ENCODE assay signal across 9 mouse cellular contexts in the genomic region with DNA sequence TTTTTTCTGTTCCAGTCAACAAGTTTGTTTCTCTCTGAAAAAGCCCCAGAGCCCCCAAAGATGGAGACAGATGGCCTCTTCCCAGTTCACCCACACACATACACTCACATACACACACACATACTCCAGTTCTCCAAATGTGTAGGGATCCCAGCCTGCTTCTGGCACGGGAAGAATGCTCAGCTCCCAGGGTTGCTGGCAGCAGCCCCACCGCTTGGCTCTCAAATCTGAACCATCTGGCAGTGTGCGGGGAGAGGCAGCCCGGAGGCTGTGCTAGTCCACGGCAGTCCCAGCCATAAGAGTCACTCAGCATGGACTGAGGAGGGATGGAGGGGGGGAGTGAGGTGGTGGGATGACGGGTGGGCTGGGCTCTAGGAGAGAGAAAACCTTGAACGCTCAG. TPM values are rescaled to one million over a fixed set of nuclear protein-coding genes. Genes with fewer than 3 reads are reported as not detected.
DNase-seq lines count a peak whose midpoint lies in the region; ATAC-seq and TF ChIP-seq lines count a peak whose summit lies in the region.
"Had no signal": no experiment of that assay in that cellular context is flagged by ENCODE, and none has a peak within 500 bp of the region (broad histone marks: within the 10 kb centered on the region; RNA-seq: fewer than 3 reads in every experiment).

No protein-coding gene starts in this region.

- no peak for TF ChIP-seq CTCF in kidney, postnatal 0 days (IDR thresholded peaks at IDR 0.05; ENCODE audit: low read depth)

- no peak overlapping the region for H3K9ac ChIP-seq in forebrain, embryonic 11.5 days (ENCODE audit: low read length)
- H3K9ac ChIP-seq in heart, embryonic 15.5 days, result no peak overlapping the region
- no peak overlapping the region for H3K9ac ChIP-seq in kidney, postnatal 0 days (ENCODE audit: low read depth, low read length)
- peak overlapping the region; percentile 0; the same call in 1 of the 2 replicates for H3K9ac ChIP-seq in limb, embryonic 12.5 days (replicated peaks)

- no peak overlapping the region for H3K4me2 ChIP-seq in forebrain, embryonic 11.5 days (ENCODE audit: low read depth, low read length, severe bottlenecking)
- no peak overlapping the region for H3K4me2 ChIP-seq in heart, embryonic 15.5 days
- H3K4me2 ChIP-seq in kidney, postnatal 0 days (ENCODE audit: low read length), result no peak overlapping the region
- H3K4me2 ChIP-seq in limb, embryonic 12.5 days, result no peak overlapping the region

- H3K27ac ChIP-seq in forebrain, embryonic 11.5 days (ENCODE audit: low read depth, low read length), result no peak overlapping the region
- peak overlapping the region; percentile 69 for H3K27ac ChIP-seq in heart, embryonic 15.5 days
- H3K27ac ChIP-seq in kidney, postnatal 0 days, result peak overlapping the region; percentile 47; the same call in 1 of the 2 replicates
- H3K27ac ChIP-seq in limb, embryonic 12.5 days, result peak overlapping the region; percentile 80

- no peak overlapping the region for H3K4me3 ChIP-seq in forebrain, embryonic 11.5 days (ENCODE audit: low read depth, low read length)
- no peak overlapping the region for H3K4me3 ChIP-seq in heart, embryonic 15.5 days
- H3K4me3 ChIP-seq in kidney, postnatal 0 days (replicated peaks; ENCODE audit: low read depth, low read length), result no peak overlapping the region
- no peak overlapping the region for H3K4me3 ChIP-seq in limb, embryonic 12.5 days (replicated peaks)
- H3K4me3 ChIP-seq: megakaryocyte, embryonic 14.5 days had no signal

- H3K36me3 ChIP-seq in forebrain, embryonic 11.5 days (ENCODE audit: control insufficient read depth, insufficient read depth, low read length), result no peaks in the 10 kb centered on the region
- no peaks in the 10 kb centered on the region for H3K36me3 ChIP-seq in heart, embryonic 15.5 days
- H3K36me3 ChIP-seq in kidney, postnatal 0 days (ENCODE audit: insufficient read depth, low read length), result peaks cover 8% of the 10 kb centered on the region; the same call in 1 of the 2 replicates
- H3K36me3 ChIP-seq in limb, embryonic 12.5 days, result peaks cover 80% of the 10 kb centered on the region

- no peaks in the 10 kb centered on the region for H3K27me3 ChIP-seq in forebrain, embryonic 11.5 days (ENCODE audit: control insufficient read depth, insufficient read depth, low read length)
- no peaks in the 10 kb centered on the region for H3K27me3 ChIP-seq in heart, embryonic 15.5 days
- no peaks in the 10 kb centered on the region for H3K27me3 ChIP-seq in kidney, postnatal 0 days (ENCODE audit: insufficient read depth, low read length)
- H3K27me3 ChIP-seq in limb, embryonic 12.5 days, result no peaks in the 10 kb centered on the region

- ATAC-seq in forebrain, embryonic 11.5 days (replicated peaks; ENCODE audit: low FRiP score), result no peak
- ATAC-seq in heart, embryonic 15.5 days (replicated peaks; ENCODE audit: insufficient number of reproducible peaks, insufficient read depth, low FRiP score, low read depth), result peak; percentile 80
- ATAC-seq in kidney, postnatal 0 days (replicated peaks; ENCODE audit: low FRiP score, low read depth), result no peak; the same call in 1 of the 2 replicates
- peak; percentile 76; the same call in 1 of the 2 replicates for ATAC-seq in limb, embryonic 12.5 days (ENCODE audit: insufficient number of reproducible peaks, insufficient read depth, low FRiP score, low TSS enrichment, low read depth)

- 80% methylated on average over 7 of the region's 7 CpGs for WGBS in forebrain, embryonic 11.5 days
- 23% methylated on average over 7 of the region's 7 CpGs for WGBS in heart, embryonic 15.5 days
- 55% methylated on average over 7 of the region's 7 CpGs for WGBS in kidney, postnatal 0 days
- WGBS in limb, embryonic 12.5 days, result 16% methylated on average over 7 of the region's 7 CpGs

- no peaks in the 10 kb centered on the region for H3K9me3 ChIP-seq in forebrain, embryonic 11.5 days (ENCODE audit: control insufficient read depth, low read length)
- no peaks in the 10 kb centered on the region for H3K9me3 ChIP-seq in heart, embryonic 15.5 days (replicated peaks)
- H3K9me3 ChIP-seq in kidney, postnatal 0 days (replicated peaks; ENCODE audit: low read length), result no peaks in the 10 kb centered on the region
- no peaks in the 10 kb centered on the region for H3K9me3 ChIP-seq in limb, embryonic 12.5 days

- no peaks in the 10 kb centered on the region for H3K4me1 ChIP-seq in forebrain, embryonic 11.5 days (replicated peaks; ENCODE audit: control insufficient read depth, insufficient read depth, low read length)
- peaks cover 24% of the 10 kb centered on the region for H3K4me1 ChIP-seq in heart, embryonic 15.5 days (replicated peaks)
- 0 out of 2 replicates have a peak, but pooled peaks cover 3% of the 10 kb centered on the region for H3K4me1 ChIP-seq in kidney, postnatal 0 days (replicated peaks; ENCODE audit: insufficient read depth, low read length)
- H3K4me1 ChIP-seq in limb, embryonic 12.5 days (replicated peaks), result peaks cover 22% of the 10 kb centered on the region
- H3K4me1 ChIP-seq: megakaryocyte, embryonic 14.5 days had no signal

- peak; percentile 97 to 98 for DNase-seq in cerebellum, adult 18-20 months
- DNase-seq in forebrain, embryonic 11.5 days (ENCODE audit: low spot score), result peak; percentile 60
- DNase-seq in kidney, postnatal 0 days (ENCODE audit: low spot score), result peak; percentile 81
- peak; percentile 61 for DNase-seq in ovary, postnatal 10 days (ENCODE audit: low spot score)
- DNase-seq in yolk sac, embryonic 10.5 days (ENCODE audit: low spot score), result peak; percentile 32
- no peak for DNase-seq in thymus, postnatal 4 days

RNA-seq across cellular contexts. Expression of a gene that starts 53.3 kb away (rescaled TPM):
- polyA plus RNA-seq in forebrain, embryonic 11.5 days (2014; fragmentation: Nextera tagmentation; extraction: Ambion mirVana), result not detected in 2 replicates
- not detected in 2 replicates for polyA plus RNA-seq in heart, embryonic 15.5 days (2015; fragmentation: Nextera tagmentation; extraction: Ambion mirVana)
- not detected in 2 replicates for polyA plus RNA-seq in kidney, postnatal 0 days (2015; fragmentation: Nextera tagmentation; extraction: Ambion mirVana)
- not detected in 2 replicates for polyA plus RNA-seq in limb, embryonic 12.5 days (2016; fragmentation: Nextera tagmentation; extraction: Ambion mirVana)

Comparison
In these comparisons a context has a peak if more than half of its experiments do, and no peak if none do; other contexts are left out.
1. ATAC-seq: peak in heart, embryonic 15.5 days (single experiment) and limb, embryonic 12.5 days (single experiment); none in forebrain, embryonic 11.5 days (single experiment) and kidney, postnatal 0 days (single experiment).